Mouse (Mus musculus) intestine, postnatal 0 days (tissue): ENCODE data around the gene RPS10-NUDT3. TPM values are rescaled to one million over a fixed set of nuclear protein-coding genes. Genes with fewer than 3 reads are reported as not detected.

ENCODE experiments used
- ATAC-seq: fragments of 200-750 bp; cut with Nextera tagmentation; 2 replicates; pipeline ENCODE4 v1.8.0; 2017; ENCODE audit warnings: mild to moderate bottlenecking, moderate TSS enrichment, moderate library complexity
- H3K27ac ChIP-seq: fragments of 300-500 bp; sonication (generic); 2 replicates; pipeline ENCODE4 v1.5.1; 2014; ENCODE audit warnings: mild to moderate bottlenecking, low read depth, low read length, moderate library complexity
- H3K27me3 ChIP-seq: fragments of 300-500 bp; sonication (generic); replicated peaks from 2 replicates; pipeline ENCODE4 v1.6.1; 2014; ENCODE audit warnings: low read length, mixed read lengths; ENCODE audit not compliant: control insufficient read depth, insufficient read depth
- H3K36me3 ChIP-seq: fragments of 300-500 bp; sonication (generic); 2 replicates; pipeline ENCODE4 v1.6.1; 2014; ENCODE audit warnings: mild to moderate bottlenecking, moderate library complexity; ENCODE audit not compliant: control insufficient read depth, insufficient read depth
- H3K4me1 ChIP-seq: fragments of 300-500 bp; sonication (generic); replicated peaks from 2 replicates; pipeline ENCODE4 v1.6.1; 2014; ENCODE audit warnings: antibody characterized with exemption, low read length, mixed read lengths; ENCODE audit not compliant: control insufficient read depth, insufficient read depth
- H3K4me2 ChIP-seq: fragments of 300-500 bp; sonication (generic); replicated peaks from 2 replicates; pipeline ENCODE4 v1.6.1; 2014; ENCODE audit warnings: low read depth, mild to moderate bottlenecking, moderate library complexity
- H3K4me3 ChIP-seq: fragments of 300-500 bp; sonication (generic); 2 replicates; pipeline ENCODE4 v1.5.1; 2014; ENCODE audit warnings: low read depth, low read length
- H3K9ac ChIP-seq: fragments of 300-500 bp; sonication (generic); 2 replicates; pipeline ENCODE4 v1.6.1; 2014; ENCODE audit warnings: mild to moderate bottlenecking, low read depth, low read length
- H3K9me3 ChIP-seq: fragments of 300-500 bp; sonication (generic); 2 replicates; pipeline ENCODE4 v1.6.1; 2016; ENCODE audit warnings: mixed run types; ENCODE audit not compliant: control insufficient read depth
- CTCF ChIP-seq: sonication (generic); IDR thresholded peaks from 2 replicates; pipeline ENCODE4 v1.5.1; 2016; ENCODE audit warnings: low read depth, mild to moderate bottlenecking, control low read depth, antibody characterized with exemption, moderate library complexity
- WGBS: fragments of 180-500 bp; shearing (Covaris S2); extraction: QIAGEN DNeasy Blood & Tissue Kit; methylation state at CpG from one replicate; pipeline ENCODE4 v1.1.7; 2014; 5-methylcytosine and 5-hydroxymethylcytosine counted together
- polyA plus RNA-seq: library from polyadenylated mRNA; unstranded; fragments of >200 nt; fragmentation: Nextera tagmentation; extraction: Ambion mirVana; gene quantifications from 2 replicates; pipeline ENCODE4 v1.2.1, GENCODE M21; 2015

The RPS10-NUDT3 gene
- not detected in 2 replicates for polyA plus RNA-seq

DNA sequence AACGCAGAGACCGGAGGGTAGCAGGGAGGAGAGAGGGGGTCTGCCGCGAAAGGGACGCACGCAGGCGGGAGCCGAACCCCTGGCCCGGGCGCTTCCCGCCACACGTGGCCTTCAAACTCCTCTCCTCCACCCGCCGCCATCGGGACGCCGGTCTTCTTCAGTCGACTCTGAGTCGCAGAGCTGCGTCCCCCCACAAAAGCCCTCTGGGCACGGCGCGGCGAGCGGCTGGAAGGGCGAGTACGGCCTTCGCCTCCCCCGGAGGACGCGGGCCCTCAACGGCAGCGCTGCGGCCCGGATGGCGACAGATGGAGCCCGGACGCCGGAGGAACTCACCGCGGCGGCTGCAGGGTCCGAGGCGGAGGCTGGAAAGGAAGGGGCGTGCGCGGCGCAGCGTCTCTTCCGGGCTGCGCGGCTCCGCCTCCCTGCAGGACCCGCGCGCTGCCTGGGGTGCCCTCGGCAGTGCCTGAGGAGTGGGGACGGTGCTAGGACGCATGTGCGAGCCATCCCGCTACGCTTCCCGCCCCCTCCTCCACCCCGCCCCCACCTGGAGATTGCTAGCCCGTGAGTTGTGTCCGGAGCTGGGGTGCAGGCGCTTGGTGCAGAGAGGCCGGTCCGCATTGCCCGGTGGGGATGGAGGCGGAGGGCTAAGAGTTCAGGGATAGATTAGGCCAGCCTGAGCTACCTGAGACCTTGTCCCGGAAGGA lies at the start of gene RPS10-NUDT3:
RPS10-NUDT3 (minus strand) TSS at position 352 of the 704 bp plus-strand sequence.
- H3K4me2 ChIP-seq = peak within 1 kb of the TSS; percentile 74
- peak; percentile 96 for ATAC-seq
- peak within 1 kb of the TSS; percentile 85 for H3K4me3 ChIP-seq
- no peak for TF ChIP-seq CTCF
- H3K9ac ChIP-seq = peak within 1 kb of the TSS; percentile 84
- H3K9me3 ChIP-seq = no peaks in the 10 kb centered on the region
- H3K4me1 ChIP-seq = no peaks in the 10 kb centered on the region
- WGBS = under 1% methylated on average over 60 of the region's 72 CpGs
- H3K36me3 ChIP-seq = peaks cover 33% of the 10 kb centered on the region
- peak within 1 kb of the TSS; percentile 78 for H3K27ac ChIP-seq
- H3K27me3 ChIP-seq = no peaks in the 10 kb centered on the region

DNA sequence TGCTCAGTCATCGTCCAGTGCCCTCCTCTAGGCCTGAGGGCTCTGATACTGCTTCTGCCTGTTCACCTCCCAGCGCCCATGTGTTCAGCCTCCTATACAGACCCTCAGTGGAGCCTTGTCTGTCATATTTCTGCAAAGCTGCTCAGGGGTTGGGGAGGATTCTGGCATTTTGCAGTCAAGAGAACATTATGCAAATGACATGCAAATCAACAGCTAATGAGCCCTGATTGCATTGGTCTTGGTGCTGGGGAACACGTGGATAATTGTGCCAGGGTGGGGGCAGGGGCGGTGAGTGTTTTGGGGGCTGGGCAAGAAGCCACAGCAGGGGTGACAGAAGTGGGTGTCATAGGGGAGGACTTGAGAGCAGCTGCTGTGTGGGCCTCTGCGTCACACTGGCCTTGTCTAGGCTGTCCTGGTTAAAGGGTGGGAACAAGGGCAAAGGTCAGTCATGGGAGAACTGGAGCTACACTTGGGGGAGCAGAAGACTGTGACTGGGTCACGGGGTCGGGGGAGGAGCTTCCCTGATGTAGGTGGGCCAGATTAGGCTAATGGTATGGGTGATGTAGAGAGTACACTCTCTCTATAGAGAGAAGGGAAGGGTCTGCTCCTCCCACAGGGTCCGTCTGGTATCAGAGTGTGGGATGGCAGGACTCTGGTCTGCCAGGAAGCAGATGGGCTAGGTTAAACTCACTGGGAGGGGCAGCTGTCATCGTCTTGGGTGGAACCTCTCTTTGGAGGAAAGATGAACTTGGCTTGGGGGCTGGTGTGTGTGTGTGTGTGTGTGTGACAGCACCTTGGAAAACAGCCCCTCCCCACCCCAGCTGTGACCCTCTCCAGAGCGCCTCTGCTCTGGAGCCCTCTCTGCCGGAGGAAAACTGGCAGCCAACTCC lies 44.1 kb upstream of the RPS10-NUDT3 start:
- no peak for ATAC-seq
- Histone ChIP-seq H3K4me1 (peaks cover 4% of the 10 kb centered on the region; the same call in 1 of the 2 replicates), H3K9ac (no peak overlapping the region), H3K4me2 (no peak overlapping the region), H3K27me3 (0 out of 2 replicates have a peak, but pooled peaks cover 3% of the 10 kb centered on the region), H3K36me3 (no peaks in the 10 kb centered on the region), H3K4me3 (no peak overlapping the region), H3K27ac (no peak overlapping the region), H3K9me3 (no peaks in the 10 kb centered on the region)
- TF ChIP-seq CTCF = no peak
- WGBS = 44% methylated on average over 11 of the region's 11 CpGs

DNA sequence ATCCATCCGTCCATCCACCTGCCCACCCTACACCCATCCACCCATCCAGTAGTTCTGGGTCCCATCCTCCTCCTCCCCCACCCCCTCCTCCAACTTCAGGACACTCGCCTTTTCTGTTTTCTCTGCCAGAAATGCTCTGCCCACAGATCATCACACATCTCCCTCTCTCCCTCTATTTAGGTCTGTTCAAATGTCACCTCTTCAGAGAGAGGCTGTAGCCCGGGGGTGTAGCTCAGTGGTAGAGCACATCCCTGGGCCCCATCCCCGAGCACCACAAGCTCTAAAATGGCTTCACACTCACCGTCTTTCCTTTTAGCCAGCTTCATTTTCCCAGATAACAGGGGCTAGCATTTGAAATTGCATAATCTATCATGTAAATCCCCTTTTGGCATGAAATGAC lies 42.7 kb upstream of the RPS10-NUDT3 start:
- Histone ChIP-seq H3K27ac (no peak overlapping the region), H3K27me3 (no peaks in the 10 kb centered on the region), H3K9me3 (no peaks in the 10 kb centered on the region), H3K4me2 (no peak overlapping the region), H3K4me1 (peaks cover 4% of the 10 kb centered on the region; the same call in 1 of the 2 replicates), H3K4me3 (no peak overlapping the region), H3K36me3 (no peaks in the 10 kb centered on the region), H3K9ac (no peak overlapping the region)
- WGBS = 69% methylated on average over 5 of the region's 5 CpGs
- TF ChIP-seq CTCF = no peak
- no peak for ATAC-seq

DNA sequence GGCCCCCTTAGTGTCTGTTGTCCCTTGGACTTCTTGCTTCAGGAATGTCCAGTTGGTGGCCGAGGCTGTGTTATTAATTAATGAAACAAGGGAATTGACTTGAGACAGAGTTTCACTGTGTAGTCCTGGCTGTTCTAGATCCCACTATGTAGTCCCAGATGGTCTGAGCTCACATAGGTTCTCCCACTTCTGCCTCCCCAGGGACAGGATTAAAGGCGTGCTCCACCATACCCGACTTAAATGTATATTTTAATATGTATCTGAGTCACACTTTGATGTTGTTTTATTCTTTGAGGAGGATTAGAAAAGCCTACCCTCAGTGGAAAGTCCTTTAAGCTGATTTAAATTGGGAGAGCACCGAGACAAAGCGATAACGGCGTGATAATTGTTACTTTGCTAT lies 41.2 kb upstream of the RPS10-NUDT3 start:
- no peak for TF ChIP-seq CTCF
- Histone ChIP-seq H3K9ac (no peak overlapping the region), H3K27ac (no peak overlapping the region), H3K27me3 (no peaks in the 10 kb centered on the region), H3K9me3 (no peaks in the 10 kb centered on the region), H3K4me3 (no peak overlapping the region), H3K4me2 (no peak overlapping the region), H3K36me3 (no peaks in the 10 kb centered on the region), H3K4me1 (peaks cover 4% of the 10 kb centered on the region; the same call in 1 of the 2 replicates)
- 58% methylated on average over 7 of the region's 7 CpGs for WGBS
- ATAC-seq = no peak

DNA sequence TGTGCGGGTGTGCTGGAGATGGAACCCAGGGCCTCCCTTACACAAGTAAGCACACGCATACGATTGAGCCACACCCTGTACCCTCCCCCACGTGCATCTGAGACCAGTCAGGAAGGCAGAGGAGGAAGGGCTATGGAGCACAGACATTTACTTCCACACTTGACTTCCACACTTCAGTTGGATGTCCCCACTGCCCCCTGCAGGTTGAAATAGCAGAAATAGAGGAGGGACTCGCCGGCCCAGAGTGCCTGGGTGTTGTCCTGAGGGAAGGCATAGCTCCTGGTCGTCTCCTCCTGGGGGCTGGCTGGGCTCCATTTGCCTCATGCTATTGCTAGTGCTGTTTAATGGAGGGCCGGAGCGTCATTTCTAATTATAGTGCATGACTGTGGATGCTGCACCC lies 40.4 kb upstream of the RPS10-NUDT3 start:
- Histone ChIP-seq H3K9ac (no peak overlapping the region), H3K27ac (no peak overlapping the region), H3K4me2 (no peak overlapping the region), H3K4me3 (no peak overlapping the region), H3K4me1 (peaks cover 4% of the 10 kb centered on the region; the same call in 1 of the 2 replicates), H3K36me3 (no peaks in the 10 kb centered on the region), H3K9me3 (no peaks in the 10 kb centered on the region), H3K27me3 (no peaks in the 10 kb centered on the region)
- TF ChIP-seq CTCF = peak; percentile 52
- ATAC-seq = no peak
- WGBS = 48% methylated on average over 9 of the region's 9 CpGs

DNA sequence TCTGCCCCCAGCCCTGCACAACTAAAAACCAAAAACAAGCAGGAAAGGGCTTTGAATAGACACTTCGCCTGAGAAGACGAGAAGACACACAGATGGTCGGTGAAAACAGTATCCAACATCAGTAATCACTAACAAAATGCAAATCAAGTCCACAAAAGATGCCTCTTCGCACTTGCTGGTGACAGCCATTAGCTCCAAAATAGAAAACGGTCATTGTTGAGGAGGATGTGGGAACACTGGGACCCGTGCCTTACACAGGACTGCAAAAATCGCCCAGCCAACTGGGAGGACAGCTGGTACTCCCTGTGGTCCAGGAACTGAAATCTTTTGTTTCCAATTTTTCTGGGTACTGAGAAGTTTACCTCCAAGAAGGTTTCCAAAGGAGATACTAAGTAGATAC lies 38.9 kb upstream of the RPS10-NUDT3 start:
- Histone ChIP-seq H3K4me3 (no peak overlapping the region), H3K9me3 (no peaks in the 10 kb centered on the region), H3K4me1 (no peaks in the 10 kb centered on the region; the same call in 1 of the 2 replicates), H3K27ac (no peak overlapping the region), H3K36me3 (no peaks in the 10 kb centered on the region), H3K4me2 (no peak overlapping the region), H3K9ac (no peak overlapping the region), H3K27me3 (no peaks in the 10 kb centered on the region)
- no peak for TF ChIP-seq CTCF
- WGBS = 83% methylated on average over 7 of the region's 7 CpGs
- ATAC-seq = no peak
